Mouse (Mus musculus): Measurements from ENCODE around the gene Stmn1. TPM values are rescaled to one million over a fixed set of nuclear protein-coding genes. Genes with fewer than 3 reads are reported as not detected.

Gene Stmn1
- polyA plus RNA-seq, 1 experiment from 2014 or later, result 5,657 TPM

DNA sequence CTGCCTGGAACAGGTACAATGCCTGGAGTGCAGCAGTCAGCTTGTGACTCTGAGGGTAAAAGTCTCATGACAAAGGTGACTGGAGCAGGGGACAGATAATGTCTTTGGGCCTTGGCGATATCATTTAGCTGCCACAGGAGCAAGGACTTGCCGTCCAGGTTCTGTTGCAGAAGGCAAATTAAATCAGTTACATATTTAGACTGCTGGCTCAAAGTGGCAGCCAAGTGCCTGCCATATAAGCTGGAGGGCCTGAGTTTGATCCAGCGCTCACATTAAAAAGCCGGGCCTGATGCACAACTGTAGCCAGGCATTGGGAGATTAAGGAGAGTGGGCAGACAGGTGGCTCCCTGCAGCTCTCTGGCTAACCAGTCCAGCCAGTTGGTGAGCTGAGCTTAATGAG is 11.7 kb downstream of the Stmn1 start:
- Histone ChIP-seq H3K27me3 (replicated peaks; ENCODE audit: control insufficient read depth, insufficient read depth, low read length) (no peaks in the 10 kb centered on the region), H3K9ac (ENCODE audit: low read depth, low read length) (no peak overlapping the region), H3K4me3 (ENCODE audit: low read length) (no peak overlapping the region), H3K9me3 (ENCODE audit: control insufficient read depth, low read length) (no peaks in the 10 kb centered on the region), H3K4me2 (ENCODE audit: low read length) (no peak overlapping the region), H3K27ac (ENCODE audit: low read depth, low read length) (no peak overlapping the region), H3K4me1 (ENCODE audit: control insufficient read depth, insufficient read depth, low read depth, low read length) (no peaks in the 10 kb centered on the region; the same call in 1 of the 2 replicates), H3K36me3 (ENCODE audit: control insufficient read depth, insufficient read depth, low read length) (peaks cover 18% of the 10 kb centered on the region)
- WGBS, result 89% methylated on average over 4 of the region's 4 CpGs
- no peak for ATAC-seq

DNA sequence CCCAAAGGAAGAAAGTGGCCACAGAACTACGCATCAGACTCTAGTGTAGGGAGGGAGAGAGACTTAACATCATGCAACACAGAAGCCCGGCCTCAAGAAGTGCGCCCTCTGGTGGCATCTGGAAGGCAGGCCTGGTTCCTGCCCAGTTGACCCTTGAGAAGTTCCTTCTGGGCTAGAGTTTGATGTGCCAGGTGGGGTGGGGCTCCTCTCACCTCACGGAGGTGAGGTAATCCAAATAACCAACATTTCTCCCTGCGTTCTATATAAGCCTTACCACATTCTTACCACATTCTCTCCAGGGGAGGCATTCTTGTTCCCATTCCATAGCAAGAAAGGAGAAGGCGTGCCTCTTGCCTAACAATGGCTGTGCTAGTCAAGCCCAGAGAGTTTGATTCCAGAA is 12.7 kb downstream of the Stmn1 start:
- no peak for ATAC-seq

GRCm38 (mm10) chr4:134481270-134481669 is 13.2 kb downstream of the Stmn1 start:
- ATAC-seq, result no peak
- 55% methylated on average over 6 of the region's 6 CpGs for WGBS
- H3K9me3 ChIP-seq (ENCODE audit: control insufficient read depth, low read length), result no peaks in the 10 kb centered on the region

More for the DNA sequence above, 12.7 kb downstream of the Stmn1 start:
- Histone ChIP-seq H3K4me3 (ENCODE audit: low read length) (no peak overlapping the region), H3K4me1 (ENCODE audit: control insufficient read depth, insufficient read depth, low read depth, low read length) (no peaks in the 10 kb centered on the region; the same call in 1 of the 2 replicates), H3K9me3 (ENCODE audit: control insufficient read depth, low read length) (no peaks in the 10 kb centered on the region), H3K4me2 (ENCODE audit: low read length) (no peak overlapping the region), H3K9ac (ENCODE audit: low read depth, low read length) (no peak overlapping the region), H3K36me3 (ENCODE audit: control insufficient read depth, insufficient read depth, low read length) (peaks cover 8% of the 10 kb centered on the region), H3K27ac (ENCODE audit: low read depth, low read length) (no peak overlapping the region), H3K27me3 (replicated peaks; ENCODE audit: control insufficient read depth, insufficient read depth, low read length) (no peaks in the 10 kb centered on the region)
- WGBS, result 20% methylated on average over 6 of the region's 6 CpGs

DNA sequence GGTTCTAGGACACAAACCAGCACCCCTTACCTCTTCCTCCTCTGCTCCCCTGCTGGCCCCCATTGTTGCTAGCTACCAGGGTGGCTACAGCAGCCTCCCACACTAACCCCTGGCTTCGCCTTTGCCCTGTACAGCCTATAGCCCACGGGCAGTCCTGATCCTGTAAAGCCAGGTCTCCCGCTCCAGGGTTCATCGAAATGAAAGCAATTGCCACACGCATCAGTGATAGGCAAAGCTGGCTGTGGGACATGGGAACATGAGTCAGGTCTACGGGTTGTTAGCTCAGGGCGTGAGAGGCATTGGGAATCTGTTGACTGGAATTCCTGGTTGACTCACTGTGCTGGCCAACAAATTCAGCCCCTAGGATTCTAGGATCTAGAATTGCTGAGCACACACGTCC is 14.3 kb downstream of the Stmn1 start:
- ATAC-seq, result no peak
- Histone ChIP-seq H3K4me3 (ENCODE audit: low read length) (no peak overlapping the region), H3K4me1 (ENCODE audit: control insufficient read depth, insufficient read depth, low read depth, low read length) (no peaks in the 10 kb centered on the region; the same call in 1 of the 2 replicates), H3K4me2 (ENCODE audit: low read length) (no peak overlapping the region), H3K27me3 (replicated peaks; ENCODE audit: control insufficient read depth, insufficient read depth, low read length) (no peaks in the 10 kb centered on the region), H3K27ac (ENCODE audit: low read depth, low read length) (no peak overlapping the region), H3K9me3 (ENCODE audit: control insufficient read depth, low read length) (no peaks in the 10 kb centered on the region), H3K9ac (ENCODE audit: low read depth, low read length) (no peak overlapping the region), H3K36me3 (ENCODE audit: control insufficient read depth, insufficient read depth, low read length) (no peaks in the 10 kb centered on the region)
- 75% methylated on average over 8 of the region's 8 CpGs for WGBS

More at GRCm38 (mm10) chr4:134481270-134481669, 13.2 kb downstream of the Stmn1 start:
- no peaks in the 10 kb centered on the region; the same call in 1 of the 2 replicates for H3K4me1 ChIP-seq (ENCODE audit: control insufficient read depth, insufficient read depth, low read depth, low read length)
- H3K27me3 ChIP-seq (replicated peaks; ENCODE audit: control insufficient read depth, insufficient read depth, low read length), result no peaks in the 10 kb centered on the region
- peaks cover 6% of the 10 kb centered on the region for H3K36me3 ChIP-seq (ENCODE audit: control insufficient read depth, insufficient read depth, low read length)
- H3K9ac ChIP-seq (ENCODE audit: low read depth, low read length), result no peak overlapping the region
- H3K4me3 ChIP-seq (ENCODE audit: low read length), result no peak overlapping the region
- H3K4me2 ChIP-seq (ENCODE audit: low read length), result no peak overlapping the region
- H3K27ac ChIP-seq (ENCODE audit: low read depth, low read length), result no peak overlapping the region

DNA sequence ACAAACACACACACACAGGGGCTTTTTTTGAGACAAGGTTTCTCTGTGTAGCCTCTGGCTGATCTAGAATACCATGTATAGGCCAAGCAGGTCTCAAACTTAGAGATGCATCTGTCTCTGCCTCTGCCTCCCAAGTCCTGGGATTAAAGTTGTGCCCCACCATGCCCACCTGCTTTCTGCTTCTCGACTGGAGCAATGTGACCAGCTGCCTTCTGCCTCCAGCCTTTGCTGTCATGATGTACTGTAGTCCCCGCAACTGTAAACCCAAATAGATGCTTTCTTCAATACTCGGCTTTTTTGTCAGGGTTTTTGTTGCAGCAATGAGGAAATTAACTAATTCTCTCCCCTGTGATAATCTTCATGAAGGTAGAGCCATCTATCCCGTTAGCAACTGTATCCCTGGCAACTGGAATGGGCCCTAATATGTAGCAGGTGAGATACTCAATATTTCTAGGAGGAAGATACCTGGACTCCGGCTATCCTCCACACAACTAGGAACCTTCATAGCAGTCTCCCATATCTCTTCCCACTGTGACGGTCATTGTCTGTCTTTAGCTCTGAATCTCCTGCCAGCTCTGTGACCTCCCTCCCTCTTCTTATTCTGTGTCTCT is 15.1 kb downstream of the Stmn1 start:
- ATAC-seq, result no peak
- Histone ChIP-seq H3K27ac (ENCODE audit: low read depth, low read length) (no peak overlapping the region), H3K36me3 (ENCODE audit: control insufficient read depth, insufficient read depth, low read length) (no peaks in the 10 kb centered on the region), H3K4me2 (ENCODE audit: low read length) (no peak overlapping the region), H3K4me3 (ENCODE audit: low read length) (no peak overlapping the region), H3K9ac (ENCODE audit: low read depth, low read length) (no peak overlapping the region), H3K27me3 (replicated peaks; ENCODE audit: control insufficient read depth, insufficient read depth, low read length) (no peaks in the 10 kb centered on the region), H3K4me1 (ENCODE audit: control insufficient read depth, insufficient read depth, low read depth, low read length) (no peaks in the 10 kb centered on the region), H3K9me3 (ENCODE audit: control insufficient read depth, low read length) (no peaks in the 10 kb centered on the region)
- 64% methylated on average over 6 of the region's 6 CpGs for WGBS

DNA sequence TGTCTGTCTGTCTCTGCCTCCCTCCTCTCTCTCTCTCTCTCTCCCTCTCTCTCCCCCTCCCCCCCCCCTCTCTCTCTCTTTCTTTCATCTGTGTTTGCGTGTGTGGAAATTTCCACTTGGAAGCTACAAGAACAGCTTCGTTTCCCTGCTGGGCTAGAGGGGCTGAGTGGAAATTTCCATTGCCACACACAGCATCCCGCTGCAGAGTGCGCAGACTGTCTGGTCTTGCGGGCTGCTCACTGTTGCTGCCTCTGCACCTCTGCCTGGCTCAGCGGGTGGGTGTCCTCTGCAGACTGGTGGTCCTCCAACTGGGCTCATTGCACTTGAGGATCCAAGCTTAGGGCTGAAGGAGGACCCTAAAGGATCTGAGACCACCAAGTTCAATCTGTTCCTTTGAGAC is 15.6 kb downstream of the Stmn1 start:
- Histone ChIP-seq H3K36me3 (ENCODE audit: control insufficient read depth, insufficient read depth, low read length) (no peaks in the 10 kb centered on the region), H3K9me3 (ENCODE audit: control insufficient read depth, low read length) (no peaks in the 10 kb centered on the region), H3K27ac (ENCODE audit: low read depth, low read length) (no peak overlapping the region), H3K9ac (ENCODE audit: low read depth, low read length) (no peak overlapping the region), H3K4me3 (ENCODE audit: low read length) (no peak overlapping the region), H3K27me3 (replicated peaks; ENCODE audit: control insufficient read depth, insufficient read depth, low read length) (no peaks in the 10 kb centered on the region), H3K4me2 (ENCODE audit: low read length) (no peak overlapping the region), H3K4me1 (ENCODE audit: control insufficient read depth, insufficient read depth, low read depth, low read length) (no peaks in the 10 kb centered on the region)
- ATAC-seq, result no peak
- WGBS, result 36% methylated on average over 6 of the region's 6 CpGs

- H3K36me3 ChIP-seq (ENCODE audit: control insufficient read depth, insufficient read depth, low read length), result no peaks in the 10 kb centered on the region
- no peak overlapping the region for H3K27ac ChIP-seq (ENCODE audit: low read depth, low read length)
- no peak overlapping the region for H3K4me3 ChIP-seq (ENCODE audit: low read length)
- no peak for ATAC-seq
- WGBS, result 82% methylated on average over 10 of the region's 10 CpGs
- no peak overlapping the region for H3K4me2 ChIP-seq (ENCODE audit: low read length)
- no peak overlapping the region for H3K9ac ChIP-seq (ENCODE audit: low read depth, low read length)
- H3K9me3 ChIP-seq (ENCODE audit: control insufficient read depth, low read length), result no peaks in the 10 kb centered on the region
- H3K4me1 ChIP-seq (ENCODE audit: control insufficient read depth, insufficient read depth, low read depth, low read length), result no peaks in the 10 kb centered on the region
- H3K27me3 ChIP-seq (replicated peaks; ENCODE audit: control insufficient read depth, insufficient read depth, low read length), result no peaks in the 10 kb centered on the region
Measured at GRCm38 (mm10) chr4:134484231-134484630, 16.1 kb downstream of the Stmn1 start.

- no peak for ATAC-seq
- WGBS, result 85% methylated on average over 5 of the region's 5 CpGs
- no peaks in the 10 kb centered on the region for H3K36me3 ChIP-seq (ENCODE audit: control insufficient read depth, insufficient read depth, low read length)
- no peak overlapping the region for H3K9ac ChIP-seq (ENCODE audit: low read depth, low read length)
- no peaks in the 10 kb centered on the region for H3K4me1 ChIP-seq (ENCODE audit: control insufficient read depth, insufficient read depth, low read depth, low read length)
- H3K4me3 ChIP-seq (ENCODE audit: low read length), result no peak overlapping the region
- no peak overlapping the region for H3K27ac ChIP-seq (ENCODE audit: low read depth, low read length)
- H3K4me2 ChIP-seq (ENCODE audit: low read length), result no peak overlapping the region
- H3K27me3 ChIP-seq (replicated peaks; ENCODE audit: control insufficient read depth, insufficient read depth, low read length), result no peaks in the 10 kb centered on the region
- no peaks in the 10 kb centered on the region for H3K9me3 ChIP-seq (ENCODE audit: control insufficient read depth, low read length)
Measured at GRCm38 (mm10) chr4:134485151-134485900, 17.2 kb downstream of the Stmn1 start.

GRCm38 (mm10) chr4:134488211-134488610 is 20.1 kb downstream of the Stmn1 start:
- no peak overlapping the region for H3K4me3 ChIP-seq (ENCODE audit: low read length)
- no peak overlapping the region for H3K9ac ChIP-seq (ENCODE audit: low read depth, low read length)
- H3K27ac ChIP-seq (ENCODE audit: low read depth, low read length), result no peak overlapping the region
- no peaks in the 10 kb centered on the region for H3K4me1 ChIP-seq (ENCODE audit: control insufficient read depth, insufficient read depth, low read depth, low read length)
- H3K4me2 ChIP-seq (ENCODE audit: low read length), result no peak overlapping the region
- WGBS, result 97% methylated on average over 5 of the region's 5 CpGs
- no peaks in the 10 kb centered on the region for H3K36me3 ChIP-seq (ENCODE audit: control insufficient read depth, insufficient read depth, low read length)
- no peak for ATAC-seq
- H3K27me3 ChIP-seq (replicated peaks; ENCODE audit: control insufficient read depth, insufficient read depth, low read length), result no peaks in the 10 kb centered on the region
- H3K9me3 ChIP-seq (ENCODE audit: control insufficient read depth, low read length), result no peaks in the 10 kb centered on the region
